15 mouse cellular contexts compared by ENCODE assay signal in the genomic region with DNA sequence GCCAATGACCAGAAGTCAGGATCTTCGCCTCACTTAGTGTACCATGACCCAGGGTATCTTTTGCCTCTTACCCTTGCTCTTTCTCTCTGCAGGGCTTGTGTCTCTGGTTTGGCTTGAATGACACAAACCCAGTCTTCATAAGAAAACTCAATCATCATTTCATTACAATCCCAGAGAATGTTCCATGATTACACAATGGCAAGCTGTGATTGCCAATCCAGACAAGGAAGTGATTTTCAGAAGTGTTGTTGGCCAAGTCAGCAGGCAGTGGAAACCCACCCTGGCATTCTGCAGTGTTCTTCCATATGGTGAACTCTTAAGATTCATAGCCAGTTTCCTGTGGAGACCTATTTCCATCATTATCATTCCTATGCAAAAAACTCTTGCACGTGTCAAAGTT.
"Had no signal": no experiment of that assay in that cellular context is flagged by ENCODE, and none has a peak within 500 bp of the region (broad histone marks: within the 10 kb centered on the region; RNA-seq: fewer than 3 reads in every experiment).

No protein-coding gene starts in this region.

- H3K4me3 ChIP-seq: left cerebral cortex, adult 2 months; limb, embryonic 12.5 days; liver, embryonic 13.5 days; lung, embryonic 15.5 days; megakaryocyte, embryonic 14.5 days; midbrain, embryonic 12.5 days had no signal

- H3K4me2 ChIP-seq: limb, embryonic 12.5 days; liver, embryonic 13.5 days; lung, embryonic 15.5 days; midbrain, embryonic 12.5 days had no signal

- H3K9ac ChIP-seq: limb, embryonic 12.5 days; liver, embryonic 13.5 days; liver, postnatal 0 days; lung, embryonic 15.5 days; midbrain, embryonic 12.5 days had no signal

- ATAC-seq: intestine, postnatal 0 days; liver, postnatal 0 days had no signal

- H3K9me3 ChIP-seq: limb, embryonic 12.5 days; liver, embryonic 13.5 days; lung, embryonic 15.5 days; midbrain, embryonic 12.5 days had no signal

- DNase-seq: kidney, adult 9 months; kidney, postnatal 4 days; liver; liver, embryonic 13.5 days; liver, postnatal 0 days; right cerebral cortex, postnatal 14 days; thymus, postnatal 36 days had no signal

- H3K27me3 ChIP-seq: limb, embryonic 12.5 days; liver, embryonic 13.5 days; lung, embryonic 15.5 days; midbrain, embryonic 12.5 days had no signal

- H3K36me3 ChIP-seq: limb, embryonic 12.5 days; liver, embryonic 13.5 days; lung, embryonic 15.5 days; midbrain, embryonic 12.5 days had no signal

- H3K4me1 ChIP-seq: liver, embryonic 13.5 days; megakaryocyte, embryonic 14.5 days had no signal

- H3K27ac ChIP-seq: kidney, postnatal 0 days; left cerebral cortex, adult 2 months; limb, embryonic 12.5 days; liver, embryonic 13.5 days; lung, embryonic 15.5 days; macrophage; midbrain, embryonic 12.5 days had no signal
